Mouse (Mus musculus) spleen, adult 2 months (tissue): ENCODE measurements around the gene Chrnb4. TPM values are rescaled to one million over a fixed set of nuclear protein-coding genes. Genes with fewer than 3 reads are reported as not detected.

Source experiments
- DNase-seq, 2 experiments: peaks; one replicate each; pipeline versions ENCODE4 v3.0.0 to v3.0.0-alpha.2; 2012 to 2021; ENCODE audit warnings: low spot score in 2 of 2, low read depth in 1 of 2
- H3K27ac ChIP-seq: fragments of 200-500 bp; 2 replicates; pipeline ENCODE4 v1.5.1; 2012; ENCODE audit warnings: low read length, inconsistent platforms; ENCODE audit not compliant: insufficient read depth
- H3K27me3 ChIP-seq: fragments of 200-500 bp; 2 replicates; pipeline ENCODE4 v1.6.1; 2012; ENCODE audit warnings: mild to moderate bottlenecking, moderate library complexity, low read length, inconsistent platforms; ENCODE audit not compliant: control insufficient read depth, insufficient read depth
- H3K36me3 ChIP-seq: fragments of 200-500 bp; 2 replicates; pipeline ENCODE4 v1.6.1; 2012; ENCODE audit warnings: mild to moderate bottlenecking, low read length, inconsistent platforms; ENCODE audit not compliant: control insufficient read depth, insufficient read depth
- H3K4me1 ChIP-seq: fragments of 200-500 bp; 2 replicates; pipeline ENCODE4 v1.6.1; 2011; ENCODE audit warnings: inconsistent platforms; ENCODE audit not compliant: control insufficient read depth, insufficient read depth, insufficient read length
- H3K4me3 ChIP-seq: fragments of 200-500 bp; 2 replicates; pipeline ENCODE4 v1.5.1; 2011; ENCODE audit warnings: mild to moderate bottlenecking, inconsistent platforms; ENCODE audit not compliant: insufficient read depth, insufficient read length; ENCODE audit errors: extremely low read depth
- CTCF ChIP-seq: fragments of 200-500 bp; IDR thresholded peaks from 2 replicates; pipeline ENCODE4 v1.5.1; 2011; ENCODE audit warnings: mild to moderate bottlenecking, inconsistent platforms; ENCODE audit not compliant: insufficient read depth, insufficient read length, insufficient replicate concordance; ENCODE audit errors: extremely low read depth
- POLR2A ChIP-seq: fragments of 200-500 bp; IDR thresholded peaks from 2 replicates; pipeline ENCODE4 v1.6.1; 2011; ENCODE audit warnings: low read depth, low read length, inconsistent platforms
- WGBS: fragments of 180-500 bp; shearing (Covaris S2); methylation state at CpG from one replicate; pipeline ENCODE4 v1.1.7; 2018; 5-methylcytosine and 5-hydroxymethylcytosine counted together
- polyA plus RNA-seq: library from polyadenylated mRNA; depleted of rRNA; stranded (reverse); fragments of >200 nt; gene quantifications from 2 replicates; pipeline ENCODE4 v1.2.3, GENCODE M21; 2012; rRNA removed

The Chrnb4 gene
- polyA plus RNA-seq, result 0.40 and 0.76 TPM in 2 replicates

GRCm38 (mm10) chr9:55048211-55048880 is at the start of gene Chrnb4:
Gene Chrnb4 (minus strand): TSS chr9:55048779.
- DNase-seq, result no peak
- no peaks in the 10 kb centered on the region for H3K4me1 ChIP-seq
- H3K27me3 ChIP-seq, result 0 out of 2 replicates have a peak, but pooled peaks cover 2% of the 10 kb centered on the region
- no peak within 1 kb of the TSS for H3K4me3 ChIP-seq
- WGBS, result 2% methylated on average over 23 of the region's 23 CpGs
- H3K27ac ChIP-seq, result no peak within 1 kb of the TSS
- TF ChIP-seq POLR2A (no peak), CTCF (no peak)
- H3K36me3 ChIP-seq, result no peaks in the 10 kb centered on the region

GRCm38 (mm10) chr9:55096870-55097269 is 48.3 kb upstream of the Chrnb4 start:
- TF ChIP-seq POLR2A (no peak), CTCF (no peak)
- Histone ChIP-seq H3K27ac (no peak overlapping the region), H3K27me3 (no peaks in the 10 kb centered on the region), H3K4me1 (no peaks in the 10 kb centered on the region), H3K36me3 (no peaks in the 10 kb centered on the region), H3K4me3 (no peak overlapping the region)
- no peak for DNase-seq
- WGBS, result 90% methylated on average over 4 of the region's 4 CpGs

- no peaks in the 10 kb centered on the region for H3K4me1 ChIP-seq
- H3K27me3 ChIP-seq, result no peaks in the 10 kb centered on the region
- no peaks in the 10 kb centered on the region for H3K36me3 ChIP-seq
- no peak overlapping the region for H3K4me3 ChIP-seq
- TF ChIP-seq POLR2A, result no peak
- TF ChIP-seq CTCF, result no peak
- no peak for DNase-seq
- 75% methylated on average over 3 of the region's 3 CpGs for WGBS
- H3K27ac ChIP-seq, result no peak overlapping the region
Measured at GRCm38 (mm10) chr9:55096033-55096432, 47.5 kb upstream of the Chrnb4 start.

- TF ChIP-seq CTCF, result no peak
- no peak for TF ChIP-seq POLR2A
- Histone ChIP-seq H3K36me3 (no peaks in the 10 kb centered on the region), H3K4me1 (no peaks in the 10 kb centered on the region), H3K4me3 (no peak overlapping the region), H3K27ac (no peak overlapping the region), H3K27me3 (no peaks in the 10 kb centered on the region)
- DNase-seq, result no peak
- 67% methylated on average over 5 of the region's 5 CpGs for WGBS
Measured at GRCm38 (mm10) chr9:55090141-55090540, 41.6 kb upstream of the Chrnb4 start.

GRCm38 (mm10) chr9:55089226-55089625 is 40.6 kb upstream of the Chrnb4 start:
- TF ChIP-seq CTCF (no peak), POLR2A (no peak)
- no peak for DNase-seq
- Histone ChIP-seq H3K36me3 (no peaks in the 10 kb centered on the region), H3K4me1 (no peaks in the 10 kb centered on the region), H3K27me3 (no peaks in the 10 kb centered on the region), H3K4me3 (no peak overlapping the region), H3K27ac (no peak overlapping the region)
- 98% methylated on average over 2 of the region's 2 CpGs for WGBS

- no peak for DNase-seq
- H3K27me3 ChIP-seq, result no peaks in the 10 kb centered on the region
- no peaks in the 10 kb centered on the region for H3K36me3 ChIP-seq
- 73% methylated on average over 7 of the region's 7 CpGs for WGBS
- no peak for TF ChIP-seq POLR2A
- TF ChIP-seq CTCF, result no peak
- H3K27ac ChIP-seq, result no peak overlapping the region
- H3K4me3 ChIP-seq, result no peak overlapping the region
- H3K4me1 ChIP-seq, result no peaks in the 10 kb centered on the region
Measured at GRCm38 (mm10) chr9:55083154-55083913, 34.8 kb upstream of the Chrnb4 start.

GRCm38 (mm10) chr9:55067965-55068265 is 19.3 kb upstream of the Chrnb4 start:
- H3K4me3 ChIP-seq, result no peak overlapping the region
- no peak for DNase-seq
- no peaks in the 10 kb centered on the region for H3K4me1 ChIP-seq
- no peaks in the 10 kb centered on the region for H3K27me3 ChIP-seq
- H3K27ac ChIP-seq, result no peak overlapping the region
- 5% methylated on average over 5 of the region's 5 CpGs for WGBS
- H3K36me3 ChIP-seq, result no peaks in the 10 kb centered on the region
- TF ChIP-seq CTCF (no peak), POLR2A (no peak)
